Comparison of ENCODE assay signal across 17 mouse cellular contexts in the genomic region with DNA sequence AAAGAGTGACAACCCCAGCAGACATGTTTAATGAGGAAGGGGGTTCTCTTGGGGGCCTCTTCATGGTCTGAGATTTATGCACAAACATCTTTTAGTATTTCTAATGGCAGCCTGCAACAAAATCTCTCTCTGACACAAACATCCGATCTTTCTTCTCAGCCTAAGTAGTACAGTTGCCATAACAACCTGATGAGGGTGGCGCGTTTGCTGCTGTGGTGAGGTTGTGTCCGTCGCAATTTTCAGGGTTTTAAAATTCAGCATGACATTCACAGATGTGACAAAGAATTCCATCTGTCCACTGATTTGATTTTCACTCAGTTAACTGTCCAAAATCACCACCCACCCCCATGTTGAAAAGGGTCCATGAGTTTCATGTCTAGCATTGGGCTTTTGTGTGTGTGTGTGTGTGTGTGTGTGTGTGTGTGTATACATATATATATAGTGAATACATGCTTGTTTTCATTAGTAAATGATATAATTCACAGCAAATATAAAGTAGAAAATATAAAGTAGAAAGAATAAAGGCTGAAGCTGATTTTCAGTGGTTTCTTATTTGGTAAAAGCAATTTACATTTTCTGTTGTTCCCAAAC. TPM values are rescaled to one million over a fixed set of nuclear protein-coding genes. Genes with fewer than 3 reads are reported as not detected.
A peak's percentile ranks its signal among the peaks of the same experiment; 100 is the strongest.
DNase-seq lines count a peak whose midpoint lies in the region; ATAC-seq and TF ChIP-seq lines count a peak whose summit lies in the region.
"Had no signal": no experiment of that assay in that cellular context is flagged by ENCODE, and none has a peak within 500 bp of the region (broad histone marks: within the 10 kb centered on the region; RNA-seq: fewer than 3 reads in every experiment).

No protein-coding gene starts in this region.

- no peak for TF ChIP-seq EP300 in lung, postnatal 0 days (IDR thresholded peaks at IDR 0.05)

- H3K36me3 ChIP-seq in forebrain, embryonic 16.5 days (ENCODE audit: control insufficient read depth, insufficient read depth): no peaks in the 10 kb centered on the region
- no peaks in the 10 kb centered on the region for H3K36me3 ChIP-seq in forebrain, embryonic 10.5 days (replicated peaks)
- no peaks in the 10 kb centered on the region for H3K36me3 ChIP-seq in kidney, embryonic 14.5 days (ENCODE audit: control insufficient read depth, insufficient read depth, low read length)
- no peaks in the 10 kb centered on the region for H3K36me3 ChIP-seq in lung, postnatal 0 days (ENCODE audit: insufficient read depth, low read length)
- H3K36me3 ChIP-seq: limb, embryonic 13.5 days; liver, embryonic 15.5 days had no signal

- DNase-seq in forebrain, embryonic 10.5 days (ENCODE audit: extremely low spot score, low spot score): no peak
- DNase-seq in layer of hippocampus, adult 2 months (ENCODE audit: low spot score in 2 of 2): peak; percentile 37 to 61
- no peak for DNase-seq in layer of hippocampus, postnatal 25 days (ENCODE audit: extremely low spot score in 1 of 2, low spot score in 1 of 2)
- peak; percentile 30 for DNase-seq in right cerebral cortex, adult 18-20 months
- DNase-seq in right cerebral cortex, postnatal 25 days: no peak
- DNase-seq in lung, postnatal 0 days (ENCODE audit: low spot score): no peak
- DNase-seq: adrenal gland, postnatal 14 days; cerebellum, postnatal 10 days; embryo, embryonic 11 days; heart, adult 2 months; kidney, adult 8-10 months; lung, postnatal 14 days; thymus, postnatal 14 days had no signal

- no peak overlapping the region for H3K4me2 ChIP-seq in forebrain, embryonic 16.5 days (ENCODE audit: low read length)
- H3K4me2 ChIP-seq in kidney, embryonic 14.5 days (replicated peaks; ENCODE audit: low read depth, low read length): no peak overlapping the region
- no peak overlapping the region for H3K4me2 ChIP-seq in lung, postnatal 0 days (replicated peaks; ENCODE audit: low read depth, low read length)
- H3K4me2 ChIP-seq: limb, embryonic 13.5 days; liver, embryonic 15.5 days had no signal

- TF ChIP-seq CTCF in layer of hippocampus, adult 2 months (conservative IDR thresholded peaks at IDR 0.05): no peak
- TF ChIP-seq CTCF in lung, postnatal 0 days (IDR thresholded peaks at IDR 0.05): no peak

- ATAC-seq in forebrain, embryonic 16.5 days: peak; percentile 71
- ATAC-seq in kidney, embryonic 14.5 days (ENCODE audit: low FRiP score, low TSS enrichment): no peak
- ATAC-seq in lung, postnatal 0 days: no peak

- no peak overlapping the region for H3K4me3 ChIP-seq in forebrain, embryonic 16.5 days (replicated peaks; ENCODE audit: low read length)
- H3K4me3 ChIP-seq in forebrain, embryonic 10.5 days: no peak overlapping the region
- H3K4me3 ChIP-seq in layer of hippocampus, adult 2 months: no peak overlapping the region
- no peak overlapping the region for H3K4me3 ChIP-seq in kidney, embryonic 14.5 days (ENCODE audit: low read length)
- H3K4me3 ChIP-seq in lung, postnatal 0 days (ENCODE audit: low read depth, low read length): no peak overlapping the region
- H3K4me3 ChIP-seq: heart, adult 2 months; limb, embryonic 13.5 days; liver, embryonic 15.5 days had no signal

- no peaks in the 10 kb centered on the region for H3K27me3 ChIP-seq in forebrain, embryonic 16.5 days (replicated peaks; ENCODE audit: control insufficient read depth, insufficient read depth, low read length)
- H3K27me3 ChIP-seq in forebrain, embryonic 10.5 days (ENCODE audit: poor library complexity, severe bottlenecking): no peaks in the 10 kb centered on the region
- H3K27me3 ChIP-seq in kidney, embryonic 14.5 days (ENCODE audit: control insufficient read depth, insufficient read depth, low read length): no peaks in the 10 kb centered on the region
- no peaks in the 10 kb centered on the region for H3K27me3 ChIP-seq in lung, postnatal 0 days (replicated peaks; ENCODE audit: insufficient read depth, low read length)
- H3K27me3 ChIP-seq: limb, embryonic 13.5 days; liver, embryonic 15.5 days had no signal

- no peaks in the 10 kb centered on the region for H3K9me3 ChIP-seq in forebrain, embryonic 16.5 days (ENCODE audit: control insufficient read depth, low read length)
- H3K9me3 ChIP-seq in forebrain, embryonic 10.5 days: no peaks in the 10 kb centered on the region
- no peaks in the 10 kb centered on the region for H3K9me3 ChIP-seq in kidney, embryonic 14.5 days (ENCODE audit: control insufficient read depth, low read length)
- H3K9me3 ChIP-seq in lung, postnatal 0 days (ENCODE audit: low read length): no peaks in the 10 kb centered on the region
- H3K9me3 ChIP-seq: limb, embryonic 13.5 days; liver, embryonic 15.5 days had no signal

- no peak overlapping the region for H3K27ac ChIP-seq in forebrain, embryonic 16.5 days (ENCODE audit: low read length)
- H3K27ac ChIP-seq in forebrain, embryonic 10.5 days: no peak overlapping the region
- H3K27ac ChIP-seq in layer of hippocampus, adult 2 months: peak overlapping the region; percentile 56; the same call in 1 of the 2 replicates
- no peak overlapping the region for H3K27ac ChIP-seq in kidney, embryonic 14.5 days (ENCODE audit: low read depth, low read length)
- no peak overlapping the region for H3K27ac ChIP-seq in lung, postnatal 0 days (ENCODE audit: low read length)
- H3K27ac ChIP-seq: heart, adult 2 months; limb, embryonic 13.5 days; liver, embryonic 15.5 days had no signal

- whole genome bisulfite sequencing in forebrain, embryonic 16.5 days: 68% methylated on average over 5 of the region's 5 CpGs
- 90% methylated on average over 5 of the region's 5 CpGs for WGBS in forebrain, embryonic 10.5 days
- 90% methylated on average over 5 of the region's 5 CpGs for WGBS in kidney, embryonic 14.5 days
- 79% methylated on average over 5 of the region's 5 CpGs for WGBS in lung, postnatal 0 days

- no peak overlapping the region for H3K9ac ChIP-seq in forebrain, embryonic 16.5 days (replicated peaks; ENCODE audit: low read depth, low read length)
- H3K9ac ChIP-seq in kidney, embryonic 14.5 days (ENCODE audit: low read depth, low read length): no peak overlapping the region
- H3K9ac ChIP-seq in lung, postnatal 0 days (replicated peaks; ENCODE audit: low read depth): no peak overlapping the region
- H3K9ac ChIP-seq: limb, embryonic 13.5 days; liver, embryonic 15.5 days had no signal

- no peaks in the 10 kb centered on the region for H3K4me1 ChIP-seq in forebrain, embryonic 16.5 days (replicated peaks; ENCODE audit: control insufficient read depth, insufficient read depth, low read length)
- no peaks in the 10 kb centered on the region for H3K4me1 ChIP-seq in forebrain, embryonic 10.5 days
- H3K4me1 ChIP-seq in kidney, embryonic 14.5 days (ENCODE audit: control insufficient read depth, insufficient read depth, low read length): no peaks in the 10 kb centered on the region
- no peaks in the 10 kb centered on the region for H3K4me1 ChIP-seq in lung, postnatal 0 days (ENCODE audit: insufficient read depth, low read depth, low read length)
- H3K4me1 ChIP-seq: limb, embryonic 13.5 days; liver, embryonic 15.5 days had no signal

RNA-seq across cellular contexts. Expression of gene Aven, which starts 49.0 kb away (rescaled TPM):
- 1.9 and 2.2 TPM in 2 replicates for polyA plus RNA-seq in forebrain, embryonic 16.5 days (2015; fragmentation: Nextera tagmentation; extraction: Ambion mirVana)
- polyA plus RNA-seq in forebrain, embryonic 10.5 days (2016; fragmentation: Nextera tagmentation; extraction: Ambion mirVana): 6.2 and 6.7 TPM in 2 replicates
- total RNA-seq in layer of hippocampus, adult 2 months (2021): 10 to 100 TPM in 1 of 2 experiments, 1 to 10 TPM in 1; 8.7 to 10.2 TPM
- total RNA-seq in layer of hippocampus, postnatal 25 days (2021): 1 to 10 TPM; 8.1 to 9.5 TPM
- 10.9 and 12.4 TPM in 2 replicates for polyA plus RNA-seq in kidney, embryonic 14.5 days (2014; fragmentation: Nextera tagmentation; extraction: Ambion mirVana)
- polyA plus RNA-seq in lung, postnatal 0 days (2015; fragmentation: Nextera tagmentation; extraction: Ambion mirVana): 2.4 and 3.0 TPM in 2 replicates

Comparison
In these comparisons a context has a peak if more than half of its experiments do, and no peak if none do; other contexts are left out.
1. DNase-seq: peak in layer of hippocampus, adult 2 months (2 of 2) and right cerebral cortex, adult 18-20 months (single experiment); none in forebrain, embryonic 10.5 days (single experiment), layer of hippocampus, postnatal 25 days (0 of 2), right cerebral cortex, postnatal 25 days (single experiment) and lung, postnatal 0 days (single experiment).